Mouse (Mus musculus) stomach, embryonic 16.5 days (tissue): ENCODE data around the gene Cox15. TPM values are rescaled to one million over a fixed set of nuclear protein-coding genes. Genes with fewer than 3 reads are reported as not detected.

ENCODE experiments used
- ATAC-seq: fragments of 200-750 bp; cut with Nextera tagmentation; 2 replicates; pipeline ENCODE4 v1.8.0; 2017; ENCODE audit warnings: moderate number of reproducible peaks, moderate TSS enrichment; ENCODE audit not compliant: insufficient read depth, low FRiP score
- H3K27ac ChIP-seq: fragments of 300-500 bp; sonication (generic); 2 replicates; pipeline ENCODE4 v1.5.1; 2014; ENCODE audit warnings: low read length
- H3K27me3 ChIP-seq: fragments of 300-500 bp; sonication (generic); 2 replicates; pipeline ENCODE4 v1.6.1; 2014; ENCODE audit warnings: low read length, control low read depth, mixed read lengths; ENCODE audit not compliant: control insufficient read depth, insufficient read depth
- H3K36me3 ChIP-seq: fragments of 300-500 bp; sonication (generic); 2 replicates; pipeline ENCODE4 v1.6.1; 2014; ENCODE audit warnings: low read length; ENCODE audit not compliant: control insufficient read depth, insufficient read depth
- H3K4me1 ChIP-seq: fragments of 300-500 bp; sonication (generic); 2 replicates; pipeline ENCODE4 v1.6.1; 2014; ENCODE audit warnings: low read length, control low read depth, mixed read lengths; ENCODE audit not compliant: control insufficient read depth, insufficient read depth
- H3K4me2 ChIP-seq: fragments of 300-500 bp; sonication (generic); 2 replicates; pipeline ENCODE4 v1.6.1; 2014; ENCODE audit warnings: low read depth, low read length, mixed read lengths
- H3K4me3 ChIP-seq: fragments of 300-500 bp; sonication (generic); replicated peaks from 2 replicates; pipeline ENCODE4 v1.5.1; 2014; ENCODE audit warnings: mild to moderate bottlenecking, low read length
- H3K9ac ChIP-seq: fragments of 300-500 bp; sonication (generic); 2 replicates; pipeline ENCODE4 v1.6.1; 2014; ENCODE audit warnings: low read length
- H3K9me3 ChIP-seq: fragments of 300-500 bp; sonication (generic); replicated peaks from 2 replicates; pipeline ENCODE4 v1.6.1; 2016; ENCODE audit warnings: low read length, control low read depth; ENCODE audit not compliant: control insufficient read depth
- WGBS: fragments of 180-500 bp; shearing (Covaris S2); extraction: QIAGEN DNeasy Blood & Tissue Kit; methylation state at CpG from one replicate; pipeline ENCODE4 v1.1.7; 2014; 5-methylcytosine and 5-hydroxymethylcytosine counted together
- polyA plus RNA-seq: library from polyadenylated mRNA; unstranded; fragments of >200 nt; fragmentation: Nextera tagmentation; extraction: Ambion mirVana; gene quantifications from 2 replicates; pipeline ENCODE4 v1.2.1, GENCODE M21; 2015

Cox15 gene
- polyA plus RNA-seq, 1 experiment from 2014 or later = 10.8 TPM

DNA sequence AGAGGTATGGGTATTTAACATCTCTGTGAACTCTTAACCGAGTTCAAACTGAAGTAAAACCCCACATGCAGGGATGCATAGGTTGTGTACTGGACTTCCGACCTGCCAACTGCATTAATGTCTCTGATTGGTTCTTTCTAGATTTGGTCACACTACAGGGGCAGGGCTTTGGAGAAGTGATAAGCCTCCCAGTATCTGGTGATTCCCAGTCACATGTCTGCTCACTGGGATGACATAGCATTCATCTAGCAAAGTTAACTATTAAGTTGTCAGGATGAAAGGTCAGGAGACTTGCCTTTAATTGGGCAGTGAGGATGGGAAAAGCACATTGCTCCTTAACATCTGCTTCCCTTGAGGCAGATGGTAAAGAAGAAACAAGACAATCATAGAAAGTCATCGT is 29.2 kb upstream of the Cox15 start, which contains the start of gene Abcc2:
Abcc2 (plus strand) TSS at position 213 of the 400 bp plus-strand sequence.
- 73% methylated on average over 3 of the region's 3 CpGs for WGBS
- H3K4me2 ChIP-seq = no peak within 1 kb of the TSS
- no peaks in the 10 kb centered on the region for H3K36me3 ChIP-seq
- no peak within 1 kb of the TSS for H3K27ac ChIP-seq
- H3K27me3 ChIP-seq = no peaks in the 10 kb centered on the region
- H3K4me3 ChIP-seq = no peak within 1 kb of the TSS
- H3K9ac ChIP-seq = no peak within 1 kb of the TSS
- no peaks in the 10 kb centered on the region for H3K4me1 ChIP-seq
- ATAC-seq = no peak
- H3K9me3 ChIP-seq = no peaks in the 10 kb centered on the region

DNA sequence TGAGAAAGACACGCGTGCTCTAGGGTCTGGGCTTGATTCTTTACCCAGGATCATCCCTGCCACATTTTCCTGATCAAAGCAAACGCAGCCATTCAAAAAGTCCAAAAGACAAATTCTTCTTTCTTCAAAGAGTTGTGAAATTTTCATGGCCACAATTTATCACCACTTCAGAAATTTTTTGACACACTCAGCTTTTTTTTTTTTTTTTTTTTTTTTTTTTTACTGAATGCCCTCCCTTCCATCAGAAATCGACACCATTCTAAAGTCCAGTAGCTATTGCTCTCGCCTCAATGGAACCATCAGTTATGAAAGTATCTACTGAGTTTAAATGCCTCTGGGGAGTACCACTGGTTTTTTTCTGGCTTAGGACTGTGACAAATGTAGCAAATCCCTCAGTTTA is 27.6 kb upstream of the Cox15 start:
- WGBS = 77% methylated on average over 5 of the region's 5 CpGs
- ATAC-seq = no peak

DNA sequence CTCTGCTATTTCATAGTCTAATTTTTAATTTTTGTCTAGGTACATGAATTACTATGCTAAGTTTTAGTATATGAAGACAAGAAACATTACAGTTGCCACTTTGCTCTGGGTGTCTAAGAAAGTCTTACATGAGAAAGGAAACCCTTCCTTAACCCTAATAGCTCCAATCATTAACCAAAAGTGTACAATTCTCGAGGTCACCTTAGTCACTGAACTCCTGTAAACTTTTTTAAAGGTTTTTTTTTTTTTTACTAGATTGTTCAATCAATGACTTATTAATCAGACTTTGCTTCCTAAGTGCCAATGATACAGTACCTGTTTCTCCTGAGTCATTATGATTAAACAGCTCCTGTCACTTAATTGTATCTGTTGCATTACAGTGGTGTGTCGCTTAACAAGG is 24.5 kb upstream of the Cox15 start:
- H3K4me3 ChIP-seq = no peak overlapping the region
- H3K9me3 ChIP-seq = no peaks in the 10 kb centered on the region
- H3K27me3 ChIP-seq = no peaks in the 10 kb centered on the region
- H3K9ac ChIP-seq = no peak overlapping the region
- no peak overlapping the region for H3K27ac ChIP-seq
- no peak overlapping the region for H3K4me2 ChIP-seq
- no peaks in the 10 kb centered on the region for H3K36me3 ChIP-seq
- H3K4me1 ChIP-seq = no peaks in the 10 kb centered on the region
- no peak for ATAC-seq
- 61% methylated on average over 2 of the region's 2 CpGs for WGBS

More for the DNA sequence above, 27.6 kb upstream of the Cox15 start:
- Histone ChIP-seq H3K27me3 (no peaks in the 10 kb centered on the region), H3K4me3 (no peak overlapping the region), H3K4me1 (no peaks in the 10 kb centered on the region), H3K27ac (no peak overlapping the region), H3K9ac (no peak overlapping the region), H3K36me3 (no peaks in the 10 kb centered on the region), H3K9me3 (no peaks in the 10 kb centered on the region), H3K4me2 (no peak overlapping the region)

DNA sequence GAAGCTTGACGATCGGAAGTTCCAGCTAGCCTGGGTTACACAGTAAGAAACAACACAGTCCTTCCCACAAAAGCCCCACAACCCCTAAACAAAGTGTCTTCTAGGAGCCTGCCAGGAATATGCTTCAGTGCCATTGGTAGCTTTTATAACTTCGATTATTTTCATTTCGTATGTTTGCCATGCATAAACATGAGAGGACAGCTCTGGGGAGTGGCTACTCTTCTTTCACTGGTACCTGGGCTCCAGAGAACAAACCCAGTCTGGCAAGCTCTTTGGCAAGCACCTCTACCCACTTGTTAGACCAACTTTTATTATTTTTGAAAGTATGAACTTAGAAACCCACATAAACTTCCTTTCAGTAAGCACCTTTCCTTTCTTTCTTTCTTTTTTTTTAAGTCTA is 23.8 kb upstream of the Cox15 start:
- Histone ChIP-seq H3K4me2 (no peak overlapping the region), H3K9ac (no peak overlapping the region), H3K9me3 (no peaks in the 10 kb centered on the region), H3K27me3 (no peaks in the 10 kb centered on the region), H3K36me3 (no peaks in the 10 kb centered on the region), H3K27ac (no peak overlapping the region), H3K4me3 (no peak overlapping the region), H3K4me1 (no peaks in the 10 kb centered on the region)
- WGBS = 65% methylated on average over 4 of the region's 4 CpGs
- ATAC-seq = no peak

DNA sequence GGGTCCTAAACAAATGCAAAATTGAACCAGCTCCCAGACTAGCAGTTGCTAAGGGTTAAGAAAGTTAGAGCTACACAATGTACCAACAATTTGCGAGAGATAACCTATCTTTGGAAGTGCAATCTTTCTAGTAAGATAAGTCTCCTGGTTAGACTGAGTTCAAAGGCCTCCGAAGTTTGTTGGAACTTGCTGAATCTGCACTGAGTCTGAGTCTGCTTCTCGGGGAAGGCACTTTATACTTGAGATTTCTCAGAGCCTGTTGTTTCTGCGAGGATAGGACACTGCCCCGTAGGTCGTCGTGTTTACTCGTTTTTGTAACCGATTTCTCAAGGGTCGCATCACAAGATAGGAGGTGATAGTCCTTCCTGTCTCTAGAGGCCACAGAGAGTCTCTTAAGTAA is 22.6 kb upstream of the Cox15 start:
- no peaks in the 10 kb centered on the region for H3K9me3 ChIP-seq
- H3K4me2 ChIP-seq = no peak overlapping the region
- WGBS = 51% methylated on average over 10 of the region's 10 CpGs
- H3K27me3 ChIP-seq = no peaks in the 10 kb centered on the region
- H3K4me3 ChIP-seq = no peak overlapping the region
- no peaks in the 10 kb centered on the region for H3K36me3 ChIP-seq
- H3K4me1 ChIP-seq = no peaks in the 10 kb centered on the region
- ATAC-seq = no peak
- no peak overlapping the region for H3K27ac ChIP-seq
- H3K9ac ChIP-seq = no peak overlapping the region

DNA sequence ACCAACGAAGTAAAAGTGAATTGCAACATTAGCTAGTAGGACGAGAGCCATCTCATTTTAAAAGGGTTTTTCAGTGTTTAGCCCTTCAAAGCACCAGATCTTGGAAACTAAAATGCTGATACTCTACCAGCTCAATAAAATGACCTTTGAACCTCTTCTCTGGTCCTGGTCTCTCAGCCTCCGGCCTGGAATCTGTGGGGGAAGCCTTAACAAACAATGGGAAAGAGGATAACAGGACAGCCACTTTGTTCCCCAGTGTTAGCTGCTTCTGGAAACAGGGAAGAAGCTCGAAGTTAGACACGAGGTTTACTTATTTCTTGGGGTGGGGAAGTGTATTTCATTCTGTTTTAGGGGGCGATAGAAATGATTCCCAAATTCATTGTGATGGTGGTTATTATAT is 19.5 kb upstream of the Cox15 start:
- H3K4me3 ChIP-seq = no peak overlapping the region
- WGBS = 68% methylated on average over 6 of the region's 6 CpGs
- no peak overlapping the region for H3K27ac ChIP-seq
- no peaks in the 10 kb centered on the region for H3K36me3 ChIP-seq
- H3K9ac ChIP-seq = no peak overlapping the region
- no peaks in the 10 kb centered on the region for H3K9me3 ChIP-seq
- no peak overlapping the region for H3K4me2 ChIP-seq
- no peaks in the 10 kb centered on the region for H3K4me1 ChIP-seq
- no peak for ATAC-seq
- H3K27me3 ChIP-seq = no peaks in the 10 kb centered on the region

DNA sequence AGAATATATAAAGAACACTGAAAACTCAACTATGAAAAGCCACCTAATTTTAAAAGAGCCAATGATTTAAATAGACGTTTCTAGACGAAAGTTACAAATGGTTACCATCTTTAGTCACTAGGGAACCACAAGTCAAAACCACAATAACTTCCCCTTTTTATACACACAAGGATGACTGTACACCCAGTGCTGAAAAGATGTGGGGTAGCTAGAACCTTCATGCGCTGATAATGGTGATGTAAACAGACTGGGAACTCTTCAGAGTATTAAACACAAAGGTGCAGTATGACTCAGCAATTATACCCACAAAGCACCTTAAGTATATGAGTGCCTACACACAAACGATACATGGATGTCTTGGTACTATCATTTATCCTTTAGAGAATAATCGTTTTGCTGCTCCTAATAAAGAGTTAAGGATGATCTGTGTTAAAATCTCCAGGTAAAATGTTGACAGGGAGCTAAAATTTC is 18.7 kb upstream of the Cox15 start:
- Histone ChIP-seq H3K27me3 (no peaks in the 10 kb centered on the region), H3K4me1 (no peaks in the 10 kb centered on the region), H3K4me2 (no peak overlapping the region), H3K4me3 (no peak overlapping the region), H3K9ac (no peak overlapping the region), H3K9me3 (no peaks in the 10 kb centered on the region), H3K27ac (no peak overlapping the region), H3K36me3 (no peaks in the 10 kb centered on the region)
- WGBS = 82% methylated on average over 5 of the region's 5 CpGs
- ATAC-seq = no peak

DNA sequence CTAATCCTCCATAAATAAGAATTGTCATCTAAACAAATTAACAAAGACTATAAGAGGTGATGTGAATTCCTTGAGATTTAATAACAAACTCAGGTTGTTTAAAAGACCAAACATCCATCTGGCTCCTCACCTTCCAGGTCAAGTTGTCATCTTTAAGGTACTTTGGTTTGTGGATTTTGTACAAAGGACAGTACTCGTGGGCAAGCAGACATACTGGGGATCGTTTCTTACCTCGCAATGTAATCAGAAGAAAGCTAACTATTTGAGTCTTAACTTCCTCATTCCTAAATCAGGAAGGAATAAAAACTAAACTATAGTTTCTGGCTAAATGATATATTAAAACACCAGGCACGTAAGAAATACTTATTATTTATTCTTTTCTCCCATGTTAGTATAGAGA is 17.8 kb upstream of the Cox15 start:
- H3K36me3 ChIP-seq = no peaks in the 10 kb centered on the region
- WGBS = 65% methylated on average over 4 of the region's 4 CpGs
- H3K27me3 ChIP-seq = no peaks in the 10 kb centered on the region

DNA sequence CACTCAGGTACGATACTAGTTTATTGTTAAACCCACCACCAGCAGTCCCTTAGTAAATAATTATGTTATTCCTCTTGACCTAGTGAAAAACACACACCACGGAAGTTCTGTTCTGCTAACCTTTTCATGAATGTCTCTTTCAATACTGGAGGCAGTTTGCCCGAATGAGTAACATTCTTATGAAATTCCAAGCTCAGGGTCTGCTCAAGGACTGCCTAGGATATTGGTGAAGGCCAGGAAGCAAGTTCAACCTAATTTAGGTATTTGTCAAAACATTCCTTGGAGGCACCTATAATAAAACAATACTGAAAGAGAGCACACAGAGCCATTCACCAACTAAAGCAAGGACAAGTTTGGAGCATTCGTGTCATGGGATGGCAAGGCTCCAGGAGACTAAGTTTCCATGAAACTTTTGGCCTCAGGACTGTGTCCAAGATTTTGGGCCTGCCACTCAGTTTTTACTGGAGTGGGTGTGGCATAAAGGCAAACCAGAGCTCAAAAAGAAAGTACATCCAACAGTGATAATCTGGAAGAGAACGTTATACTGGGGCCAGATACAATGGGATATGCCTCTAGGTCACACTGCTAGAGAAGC is 16.7 kb upstream of the Cox15 start:
- H3K9me3 ChIP-seq = no peaks in the 10 kb centered on the region
- no peak overlapping the region for H3K4me3 ChIP-seq
- no peak overlapping the region for H3K4me2 ChIP-seq
- H3K27me3 ChIP-seq = no peaks in the 10 kb centered on the region
- no peak overlapping the region for H3K9ac ChIP-seq
- H3K4me1 ChIP-seq = no peaks in the 10 kb centered on the region
- H3K36me3 ChIP-seq = no peaks in the 10 kb centered on the region
- H3K27ac ChIP-seq = no peak overlapping the region
- WGBS = 79% methylated on average over 5 of the region's 5 CpGs
- ATAC-seq = no peak

More for the DNA sequence above, 17.8 kb upstream of the Cox15 start:
- no peaks in the 10 kb centered on the region for H3K9me3 ChIP-seq
- no peak overlapping the region for H3K4me2 ChIP-seq
- H3K4me3 ChIP-seq = no peak overlapping the region
- no peak for ATAC-seq
- H3K27ac ChIP-seq = no peak overlapping the region
- no peak overlapping the region for H3K9ac ChIP-seq
- H3K4me1 ChIP-seq = no peaks in the 10 kb centered on the region
